Mouse (Mus musculus) G1E (cell line): Measurements from ENCODE around the gene Safb2.

Experiments
- CTCF ChIP-seq: IDR thresholded peaks from 2 replicates; pipeline ENCODE4 v1.5.1; 2012; ENCODE audit warnings: low read depth, low read length, inconsistent platforms, mixed read lengths
- GATA1 ChIP-seq: IDR thresholded peaks from 2 replicates; pipeline ENCODE4 v1.6.1; 2012; ENCODE audit warnings: borderline replicate concordance, low read length, inconsistent platforms, mixed read lengths
- GATA2 ChIP-seq: IDR thresholded peaks from 2 replicates; pipeline ENCODE4 v1.6.1; 2012; ENCODE audit warnings: low read depth, low read length, inconsistent platforms, borderline replicate concordance
- POLR2AphosphoS5 ChIP-seq: IDR thresholded peaks from 2 replicates; pipeline ENCODE4 v1.6.1; 2012; ENCODE audit warnings: low read depth, low read length, inconsistent platforms; ENCODE audit not compliant: insufficient replicate concordance
- TAL1 ChIP-seq: conservative IDR thresholded peaks from 2 replicates; pipeline ENCODE4 v1.6.1; 2012; ENCODE audit warnings: low read depth, low read length, inconsistent platforms, mixed read lengths

DNA sequence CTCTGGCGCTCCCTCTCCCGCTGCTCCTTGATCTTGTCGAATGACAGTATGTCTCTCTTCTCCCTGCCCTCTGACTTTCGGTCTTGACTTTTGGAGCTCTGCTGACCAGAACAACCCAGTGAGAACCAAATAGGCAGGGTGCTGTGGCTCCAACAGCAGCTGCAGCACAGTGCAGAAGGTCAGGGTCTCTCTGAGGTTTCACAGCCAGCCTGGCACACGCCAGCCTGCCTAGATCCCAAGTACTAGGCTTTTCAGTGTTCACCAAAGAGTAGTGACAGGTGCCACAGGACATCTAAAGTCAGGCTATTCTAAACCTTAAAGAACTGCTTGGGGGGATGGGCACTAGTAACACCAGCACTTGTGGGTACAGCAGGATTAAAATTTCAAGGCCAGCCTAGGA lies 17.5 kb downstream of the Safb2 start:
- TF ChIP-seq CTCF (no peak), TAL1 (no peak), GATA1 (no peak), GATA2 (no peak), POLR2AphosphoS5 (no peak)
